Mouse (Mus musculus): ENCODE measurements around the gene Mapkapk2. TPM values are rescaled to one million over a fixed set of nuclear protein-coding genes. Genes with fewer than 3 reads are reported as not detected.

Mapkapk2 gene
- polyA plus RNA-seq, 1 experiment from 2014 or later, result 42.6 TPM

Other genes with a start within 250 kb of the Mapkapk2 start
- gene Fcmr, start 232.2 kb downstream of the Mapkapk2 start, polyA plus RNA-seq (2015; fragmentation: Nextera tagmentation; extraction: Ambion mirVana), result 2.8 and 5.7 TPM in 2 replicates
- gene Il24, start 210.4 kb downstream of the Mapkapk2 start, polyA plus RNA-seq (2015; fragmentation: Nextera tagmentation; extraction: Ambion mirVana), result not detected in 2 replicates
- gene Il20, start 186.4 kb downstream of the Mapkapk2 start, polyA plus RNA-seq (2015; fragmentation: Nextera tagmentation; extraction: Ambion mirVana), result not detected in 2 replicates
- 0.20 and 0.33 TPM in 2 replicates for gene Il19, start 157.7 kb downstream of the Mapkapk2 start, polyA plus RNA-seq (2015; fragmentation: Nextera tagmentation; extraction: Ambion mirVana)
- not detected in 2 replicates for gene Il10, start 78.0 kb downstream of the Mapkapk2 start, polyA plus RNA-seq (2015; fragmentation: Nextera tagmentation; extraction: Ambion mirVana)
- gene Dyrk3, start 40.5 kb upstream of the Mapkapk2 start, polyA plus RNA-seq (2015; fragmentation: Nextera tagmentation; extraction: Ambion mirVana), result 3.5 and 4.1 TPM in 2 replicates
- 53.0 and 55.1 TPM in 2 replicates for gene Eif2d, start 55.4 kb upstream of the Mapkapk2 start, polyA plus RNA-seq (2015; fragmentation: Nextera tagmentation; extraction: Ambion mirVana)
- 2.8 and 3.1 TPM in 2 replicates for gene Rassf5, start 147.4 kb upstream of the Mapkapk2 start, polyA plus RNA-seq (2015; fragmentation: Nextera tagmentation; extraction: Ambion mirVana)
- gene Ikbke, start 181.8 kb upstream of the Mapkapk2 start, polyA plus RNA-seq (2015; fragmentation: Nextera tagmentation; extraction: Ambion mirVana), result 7.3 and 9.6 TPM in 2 replicates